Mouse (Mus musculus): ENCODE measurements at regions not wholly inside any gene's neighbourhood (a gene's known extent, or its start where the extent isn't known, plus 50 kb on each side); places are given as distances from the start of the nearest gene placed in this dataset.

DNA sequence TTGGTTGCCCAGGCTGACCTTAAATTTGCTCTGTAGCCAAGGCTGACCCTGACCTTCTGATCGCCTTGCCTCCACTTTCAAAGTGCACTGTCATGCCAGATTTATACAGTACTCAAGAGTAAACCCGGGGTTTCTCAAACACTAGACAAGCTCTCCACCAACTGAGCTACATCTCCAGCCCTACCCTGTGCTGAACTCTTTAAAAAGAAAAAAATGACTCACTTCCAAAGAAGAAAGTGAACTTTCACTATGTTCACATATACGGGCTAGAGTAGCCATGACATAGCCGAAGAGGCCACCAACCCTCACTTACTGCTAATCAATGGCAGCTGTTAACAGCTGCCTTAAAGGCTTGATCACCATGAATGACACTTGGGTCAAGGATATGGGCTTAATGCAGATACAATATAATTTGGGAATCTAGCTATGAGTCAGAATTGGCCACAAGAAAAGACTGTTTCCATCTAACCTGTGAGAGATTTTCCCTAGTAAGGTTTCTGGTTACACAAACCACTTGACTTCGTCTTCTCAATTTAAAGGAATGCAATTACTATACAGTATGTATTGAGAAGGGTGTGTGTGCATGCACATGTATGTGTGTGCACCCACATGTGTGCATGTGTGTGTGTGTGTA is 157.4 kb upstream of the Tgfbr2 start:
- no peak for DNase-seq (ENCODE audit: low spot score)

DNA sequence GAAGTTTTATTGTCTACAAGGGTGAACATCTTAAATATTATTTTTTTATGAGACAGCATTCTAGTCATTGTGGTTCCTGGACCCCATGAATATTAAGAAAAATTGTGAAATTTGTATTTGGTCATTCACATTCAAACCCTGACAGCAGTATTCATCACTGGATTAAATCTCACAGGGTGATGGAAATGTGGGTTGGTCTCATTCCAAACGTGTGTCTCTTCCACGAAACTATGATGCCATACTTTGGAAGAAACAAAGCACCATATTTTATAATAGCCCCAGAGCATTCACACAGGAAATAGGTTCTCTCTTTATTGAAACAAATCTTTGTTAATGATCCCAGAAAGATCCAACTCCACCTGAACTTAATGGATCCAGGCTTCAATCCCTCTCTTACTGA is 156.2 kb upstream of the Tgfbr2 start:
- DNase-seq (ENCODE audit: low spot score), result no peak

DNA sequence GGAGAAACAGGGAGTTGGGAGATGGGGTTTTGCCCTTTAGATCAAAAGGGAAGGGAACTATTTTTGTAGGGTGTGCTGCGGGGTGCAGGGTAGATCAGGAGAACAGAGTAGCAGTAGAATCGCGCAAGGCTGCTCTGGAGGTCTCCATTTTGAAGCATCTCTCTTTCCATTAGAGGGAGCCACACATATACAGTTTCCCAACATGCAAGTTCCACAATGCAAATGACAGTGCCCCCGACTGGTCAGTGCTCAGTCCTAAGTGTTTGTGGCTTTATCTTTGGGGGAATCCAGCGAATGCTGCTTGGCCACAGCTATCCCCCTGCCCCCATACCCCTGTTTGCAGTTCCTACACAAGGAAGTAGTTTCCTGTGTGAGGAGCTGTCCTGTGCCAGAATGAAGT is 155.6 kb upstream of the Tgfbr2 start:
- no peak for DNase-seq (ENCODE audit: low spot score)

DNA sequence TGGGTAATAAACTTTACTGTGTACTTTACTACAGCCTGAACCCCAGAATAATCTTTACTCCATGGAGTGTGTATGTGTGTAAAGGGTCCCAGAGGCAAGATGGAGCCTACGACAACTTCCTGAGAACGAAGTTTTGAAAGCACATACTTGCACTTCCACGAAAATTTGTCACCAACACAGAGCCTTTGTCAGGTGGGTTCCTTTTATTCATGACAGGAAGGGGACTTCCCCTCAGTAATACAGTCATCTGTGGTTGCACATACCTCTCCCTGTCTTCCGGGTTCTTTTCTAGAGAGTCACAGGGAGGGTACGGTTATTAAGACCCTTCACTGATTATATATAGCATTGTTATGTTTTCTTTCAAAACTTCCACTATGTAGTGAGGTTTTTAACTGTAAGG is 154.0 kb upstream of the Tgfbr2 start:
- DNase-seq (ENCODE audit: low spot score), result no peak

DNA sequence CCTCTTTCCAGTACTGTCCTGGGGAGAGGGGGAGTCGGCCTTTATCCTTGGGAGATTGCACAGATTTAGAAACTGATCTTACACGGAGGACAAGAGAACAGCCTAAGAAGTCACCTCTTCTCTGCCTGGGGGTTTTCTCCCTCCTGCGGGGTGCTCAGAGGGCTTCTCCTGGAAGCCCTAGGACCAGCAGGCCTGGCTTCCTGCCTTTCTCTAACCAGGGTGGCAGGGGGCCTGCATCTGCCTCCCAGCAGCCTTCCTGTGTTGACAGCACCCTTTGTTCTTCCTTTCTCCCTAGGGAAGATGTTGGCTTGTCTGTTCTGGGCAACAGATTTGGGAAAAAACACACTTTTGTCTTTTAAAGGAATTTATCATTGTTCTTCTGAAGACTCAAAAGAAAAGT is 153.0 kb upstream of the Tgfbr2 start:
- DNase-seq (ENCODE audit: low spot score), result no peak

DNA sequence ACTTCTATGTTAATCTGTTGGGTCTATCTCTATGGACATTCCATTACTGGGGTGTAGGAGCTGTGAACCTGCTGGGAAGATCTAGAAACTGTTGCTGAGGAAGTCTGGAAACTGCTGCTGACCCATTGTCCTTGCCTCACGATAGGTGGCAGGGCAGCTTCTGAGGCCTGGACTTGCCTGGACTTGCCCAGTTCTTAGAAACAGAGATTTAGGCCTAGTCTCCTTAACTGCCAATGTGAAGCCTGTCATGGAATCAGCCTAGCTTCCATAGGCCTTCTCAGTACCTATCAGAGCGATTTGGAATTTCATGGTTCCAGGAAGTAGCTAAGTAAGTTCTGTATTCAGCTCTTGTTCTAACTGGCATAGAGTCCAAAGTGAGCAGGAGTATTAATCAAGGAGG is 151.9 kb upstream of the Tgfbr2 start:
- DNase-seq (ENCODE audit: low spot score), result no peak

DNA sequence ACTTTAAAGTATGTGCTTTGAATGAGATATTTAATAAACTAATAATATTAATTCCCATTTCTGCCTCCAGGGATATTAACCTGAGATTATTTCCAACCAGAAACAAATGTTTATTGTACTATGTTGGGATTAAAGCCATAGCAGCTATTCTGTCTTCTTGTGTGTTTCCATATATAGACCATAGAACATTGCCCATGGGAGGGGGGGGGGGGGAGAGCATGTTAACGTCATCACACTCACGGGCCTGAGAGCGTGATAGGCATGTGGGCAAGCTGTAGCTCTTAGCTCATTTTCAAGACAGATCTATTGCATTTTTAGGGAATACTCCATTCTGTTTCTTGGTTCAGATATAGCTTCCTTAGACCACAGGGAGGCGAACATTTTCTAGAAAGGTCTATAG is 149.8 kb upstream of the Tgfbr2 start:
- DNase-seq (ENCODE audit: low spot score), result no peak

DNA sequence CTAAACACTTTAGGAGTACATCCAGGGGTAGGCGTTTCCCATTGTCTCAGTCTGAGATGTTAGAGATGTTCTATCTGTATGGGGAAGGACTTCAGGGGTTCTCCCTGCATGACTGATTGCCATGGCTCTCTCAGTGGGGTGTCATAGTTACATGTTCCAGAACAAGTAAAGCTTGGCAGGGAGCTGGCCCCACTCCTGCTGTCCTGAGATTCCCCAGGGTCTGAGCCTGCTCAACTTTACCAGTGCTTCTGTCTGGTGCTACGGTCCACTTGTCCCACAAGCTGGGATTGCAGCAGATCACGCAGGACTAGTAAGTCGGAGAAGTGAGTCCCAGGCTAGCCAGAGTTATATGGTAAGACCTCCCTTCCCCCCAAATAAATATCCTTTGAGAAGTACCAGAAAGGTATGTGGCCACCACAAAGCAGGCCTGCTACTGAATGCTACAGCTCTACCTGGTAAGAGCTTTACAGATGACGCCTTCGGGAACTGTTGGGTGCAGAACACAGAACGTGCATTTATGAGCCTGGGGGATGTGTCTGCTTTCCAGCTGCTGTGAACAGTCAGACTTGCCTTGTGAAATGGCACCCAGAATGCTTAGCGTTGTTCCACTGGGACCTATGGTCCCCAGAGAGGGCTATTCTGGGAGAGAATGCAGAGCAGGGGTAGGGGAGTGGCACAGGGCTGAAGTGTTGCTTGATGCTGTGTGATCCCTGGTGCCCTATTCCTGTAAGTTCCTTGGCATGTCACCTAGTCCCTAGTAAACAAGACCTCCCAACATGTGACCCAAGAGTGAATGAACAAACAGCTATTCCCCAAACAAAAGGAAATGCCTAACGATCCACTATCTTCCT is 148.9 kb upstream of the Tgfbr2 start:
- no peak for DNase-seq (ENCODE audit: low spot score)

DNA sequence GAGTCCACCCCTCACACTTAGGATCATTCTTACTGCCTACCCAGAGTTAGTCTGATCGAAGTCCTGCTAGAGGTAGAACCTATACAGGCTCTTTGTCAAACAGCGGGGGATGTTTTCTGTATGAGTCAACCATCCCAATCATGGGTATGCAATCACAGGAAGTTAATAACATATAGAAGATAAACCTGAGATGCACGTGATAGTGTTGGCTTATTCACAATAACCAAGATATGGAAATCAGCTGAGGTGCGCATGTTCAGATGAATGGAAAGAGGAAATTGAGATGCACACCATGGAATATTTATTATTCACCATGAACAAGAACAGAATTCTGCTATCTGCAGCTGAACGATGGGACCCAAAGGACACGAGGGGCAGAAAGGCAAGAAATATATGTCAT is 146.7 kb upstream of the Tgfbr2 start:
- no peak for DNase-seq (ENCODE audit: low spot score)

DNA sequence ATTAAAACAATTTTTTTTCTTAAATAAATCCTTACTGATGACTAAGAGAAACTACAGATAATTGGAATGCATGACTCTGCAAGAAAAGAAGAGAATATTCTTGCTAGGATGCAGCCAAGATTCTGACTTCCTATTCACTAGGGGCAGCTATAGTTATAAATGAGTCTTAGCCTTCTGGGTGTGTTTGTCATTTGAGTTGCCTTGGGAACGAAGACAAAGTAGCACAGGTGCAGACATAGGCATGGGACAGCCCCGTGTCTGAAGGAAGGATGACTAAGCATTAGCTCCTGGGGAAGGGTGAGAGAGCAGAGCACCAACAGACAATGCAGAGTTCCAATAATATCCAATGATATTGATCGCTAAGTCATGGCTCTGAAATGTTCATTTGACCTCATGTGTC is 144.3 kb upstream of the Tgfbr2 start:
- no peak for DNase-seq (ENCODE audit: low spot score)

DNA sequence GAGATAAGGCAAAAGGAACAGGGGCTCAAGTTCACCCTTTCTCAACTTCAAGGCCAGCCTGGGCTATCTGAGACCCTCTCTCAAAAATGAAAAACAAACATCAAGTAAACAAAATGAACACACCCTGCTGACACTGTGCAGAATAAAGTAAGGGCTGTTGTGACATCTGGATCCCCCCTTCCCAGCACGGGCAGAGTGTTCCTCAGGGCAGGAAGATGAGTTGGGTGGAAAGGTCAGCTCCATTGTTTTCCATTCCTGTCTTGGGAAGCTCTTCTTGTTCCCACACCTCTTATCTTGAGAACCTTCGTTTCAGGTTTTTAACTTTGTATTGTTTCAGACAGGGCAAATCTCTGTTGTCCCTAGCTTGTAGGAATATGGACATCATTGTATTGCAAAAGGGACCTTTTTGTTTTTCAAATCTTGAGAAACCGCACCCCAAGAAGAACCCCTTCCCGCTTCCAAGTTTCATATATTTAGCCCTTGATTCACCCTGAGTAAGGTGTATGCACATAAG is 141.5 kb upstream of the Tgfbr2 start:
- no peak for DNase-seq (ENCODE audit: low spot score)

DNA sequence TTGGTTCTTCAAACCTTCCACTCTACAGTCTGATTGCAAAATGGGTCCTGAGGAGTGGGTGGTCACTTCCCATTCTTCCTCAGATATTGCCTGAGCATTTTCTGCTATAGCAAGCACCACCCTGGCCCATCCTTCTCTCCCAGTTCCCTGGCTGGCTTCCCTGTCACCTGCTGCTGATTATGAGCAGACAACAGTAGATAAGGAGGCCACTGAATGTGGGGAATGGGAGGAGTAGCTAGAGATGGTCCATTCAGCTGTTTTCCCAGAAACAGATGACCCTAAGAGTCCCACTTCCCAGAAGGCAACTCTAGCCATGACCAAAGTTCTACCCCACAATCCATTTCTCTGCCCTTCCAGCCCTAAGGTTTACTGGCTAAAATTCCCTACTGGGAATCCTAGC is 139.6 kb upstream of the Tgfbr2 start:
- DNase-seq (ENCODE audit: low spot score), result no peak

DNA sequence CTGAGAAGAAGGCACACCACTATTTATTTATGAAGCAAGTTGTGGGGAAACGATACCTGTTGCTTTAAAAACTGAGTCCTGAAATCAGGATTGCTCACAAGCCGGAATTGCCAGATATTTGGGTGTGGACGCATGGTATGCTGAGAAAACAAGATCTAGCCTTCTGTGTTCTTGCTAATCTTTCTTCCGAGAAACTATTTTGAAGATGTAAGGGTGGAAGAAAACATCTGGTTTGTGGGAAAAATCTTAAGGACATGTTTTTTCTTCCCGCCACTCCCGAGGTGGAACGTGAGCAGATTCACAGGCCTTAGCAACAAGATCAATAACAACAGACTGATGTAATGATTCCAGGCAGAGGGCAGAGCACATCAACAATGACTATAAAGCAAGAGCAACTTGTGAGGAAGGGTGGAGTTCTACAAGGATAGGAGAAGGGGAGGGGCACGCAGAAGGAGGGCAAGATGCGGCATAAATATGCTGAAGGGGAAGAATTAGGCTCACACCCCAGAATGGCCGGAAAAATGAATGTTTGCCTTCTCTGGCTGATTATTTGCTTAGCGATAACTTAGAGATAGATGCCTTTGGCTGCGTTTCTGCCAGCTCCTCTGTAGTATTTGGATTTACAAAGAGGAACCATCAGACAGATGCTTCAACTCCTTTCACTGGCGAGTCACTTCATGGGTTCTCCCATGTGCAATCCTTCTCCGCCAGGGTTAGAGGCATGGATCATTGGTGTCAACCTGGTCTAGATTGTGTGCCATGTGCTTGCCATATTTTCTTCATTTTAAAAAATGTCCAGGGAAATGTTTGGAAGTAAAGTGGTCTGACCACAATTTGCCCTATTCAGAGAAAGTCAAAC is 139.0 kb upstream of the Tgfbr2 start:
- DNase-seq (ENCODE audit: low spot score), result no peak

DNA sequence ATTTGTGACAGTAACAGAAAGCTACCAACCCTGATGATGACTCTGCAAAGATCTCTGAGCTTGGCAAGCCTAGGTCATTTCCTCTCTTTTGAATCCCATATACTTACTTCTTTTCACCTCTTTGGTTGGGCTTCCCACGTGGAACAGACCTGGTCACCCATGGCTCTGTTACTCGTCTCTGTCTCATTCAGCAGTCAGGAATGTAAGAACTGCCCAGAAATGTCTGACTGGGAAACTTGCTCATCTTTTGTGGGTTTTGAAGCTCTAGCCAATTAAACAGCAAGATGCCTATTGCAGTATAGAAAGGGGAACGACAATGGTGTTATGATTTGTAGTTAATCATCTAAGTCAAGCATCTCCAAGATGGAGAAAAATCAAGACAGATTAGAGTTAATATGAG is 136.2 kb upstream of the Tgfbr2 start:
- DNase-seq (ENCODE audit: low spot score), result no peak

DNA sequence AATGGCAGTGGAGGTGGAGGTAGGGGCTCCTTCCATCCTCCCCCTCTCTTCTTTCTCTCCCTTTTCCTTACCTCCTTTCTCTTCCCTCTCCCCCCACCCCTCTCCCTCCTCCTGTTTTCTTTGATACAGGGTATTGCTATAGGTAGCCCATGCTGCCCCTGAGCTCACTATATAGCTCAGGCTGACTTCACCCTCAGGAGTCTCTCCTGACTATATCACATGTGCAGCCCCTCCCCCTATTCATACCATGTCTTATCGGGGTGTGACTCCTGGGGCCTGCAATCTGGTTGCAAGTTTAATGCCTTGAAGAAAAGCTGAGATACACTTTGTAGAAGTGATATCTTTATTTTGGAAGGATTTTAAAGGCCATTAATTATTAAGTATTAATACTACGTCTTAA is 126.4 kb upstream of the Tgfbr2 start:
- no peak for DNase-seq (ENCODE audit: low spot score)

DNA sequence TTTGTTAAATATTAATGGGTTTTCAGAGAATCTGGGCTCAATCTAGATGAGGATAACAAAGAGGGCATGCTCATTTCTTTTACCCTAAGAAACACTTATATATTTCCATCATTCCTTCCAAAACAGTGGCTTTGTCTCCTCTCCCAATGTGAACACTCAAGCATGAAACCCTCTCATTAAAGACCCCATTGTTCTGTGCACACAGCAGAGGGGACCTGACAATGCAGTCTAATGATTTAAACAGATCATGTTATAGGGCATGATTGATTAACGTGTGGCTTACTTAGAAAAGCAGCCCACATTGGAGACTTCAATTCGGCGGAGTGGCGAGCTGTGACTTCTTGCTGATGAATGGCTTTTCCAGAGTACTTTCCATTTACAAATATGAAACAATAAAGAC is 123.6 kb upstream of the Tgfbr2 start:
- no peak for DNase-seq (ENCODE audit: low spot score)

DNA sequence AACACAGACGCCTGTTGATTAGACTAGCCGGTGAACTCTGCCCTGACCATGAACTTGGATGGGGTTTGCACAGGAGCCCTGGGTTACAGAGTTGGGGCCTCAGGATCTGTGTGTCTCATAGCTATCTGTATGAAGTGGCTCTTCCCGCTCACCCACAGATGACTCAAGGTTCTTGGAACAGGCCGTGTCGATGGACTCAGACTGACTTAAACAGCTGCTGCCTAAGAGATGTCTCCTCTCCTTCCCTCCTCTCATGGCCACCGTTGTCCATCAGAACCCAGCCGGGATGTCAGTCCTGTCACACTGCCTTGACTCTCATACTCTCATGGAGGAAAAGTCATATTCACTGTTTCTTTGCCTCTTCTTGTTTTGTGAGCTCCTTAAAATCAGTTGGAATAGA is 121.2 kb upstream of the Tgfbr2 start:
- no peak for DNase-seq (ENCODE audit: low spot score)

DNA sequence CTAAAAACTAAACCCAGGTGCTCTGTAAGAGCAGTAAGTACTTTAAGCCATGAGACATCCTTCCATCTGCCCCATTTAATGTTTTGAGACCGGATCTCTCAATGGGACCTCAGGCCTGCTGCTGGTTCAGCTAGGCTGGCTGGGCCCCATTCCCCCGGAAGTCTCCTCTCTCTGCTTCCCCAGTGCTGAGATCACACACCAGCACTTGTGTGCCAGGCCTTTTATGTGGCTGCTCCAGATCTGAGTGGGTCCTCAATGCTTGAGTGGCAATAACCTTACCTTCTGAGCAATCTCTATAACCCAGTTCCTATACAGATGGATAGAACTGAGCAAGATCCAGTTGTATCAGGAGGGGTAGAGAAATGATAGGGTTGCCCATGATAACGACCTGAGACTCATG is 118.9 kb upstream of the Tgfbr2 start:
- DNase-seq (ENCODE audit: low spot score), result no peak

DNA sequence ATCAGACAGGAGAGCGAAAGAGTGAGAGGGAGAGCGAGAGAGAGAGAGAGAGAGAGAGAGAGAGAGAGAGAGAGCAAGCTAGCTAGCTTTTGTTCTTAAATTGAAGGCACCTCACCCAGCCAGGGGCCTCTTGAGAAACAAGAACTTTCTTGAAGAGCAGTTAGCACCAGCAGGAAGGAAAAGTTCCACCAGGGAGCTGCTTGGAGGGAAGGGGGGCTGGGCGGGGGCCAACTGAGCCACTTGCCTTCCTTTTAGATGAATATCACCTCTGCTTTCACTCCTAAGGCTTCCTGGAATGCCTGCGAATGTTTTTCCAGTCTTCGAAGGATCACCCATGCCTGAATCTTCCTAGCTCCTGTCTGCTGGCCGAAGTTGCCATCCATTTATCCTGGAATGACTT is 118.0 kb upstream of the Tgfbr2 start:
- DNase-seq (ENCODE audit: low spot score), result no peak

DNA sequence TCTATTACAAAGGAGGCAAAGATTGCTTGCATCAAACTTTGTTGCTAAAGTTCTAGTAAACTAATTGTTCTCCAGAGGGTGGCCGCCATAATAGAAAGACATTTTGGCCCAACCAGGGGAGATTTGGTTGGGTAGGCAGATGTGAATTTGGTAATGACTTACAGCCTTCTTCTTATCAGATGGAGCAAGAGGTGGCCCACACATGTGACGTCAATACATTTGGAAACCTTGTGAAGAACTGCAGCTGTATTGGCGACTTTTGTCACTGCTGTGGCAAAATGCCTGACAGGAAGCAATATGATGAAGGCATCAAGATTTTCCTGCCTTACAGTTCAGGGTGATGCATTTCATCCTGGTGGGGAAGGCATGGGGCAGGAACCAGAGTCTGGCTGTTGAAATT is 116.5 kb upstream of the Tgfbr2 start:
- DNase-seq (ENCODE audit: low spot score), result no peak

DNA sequence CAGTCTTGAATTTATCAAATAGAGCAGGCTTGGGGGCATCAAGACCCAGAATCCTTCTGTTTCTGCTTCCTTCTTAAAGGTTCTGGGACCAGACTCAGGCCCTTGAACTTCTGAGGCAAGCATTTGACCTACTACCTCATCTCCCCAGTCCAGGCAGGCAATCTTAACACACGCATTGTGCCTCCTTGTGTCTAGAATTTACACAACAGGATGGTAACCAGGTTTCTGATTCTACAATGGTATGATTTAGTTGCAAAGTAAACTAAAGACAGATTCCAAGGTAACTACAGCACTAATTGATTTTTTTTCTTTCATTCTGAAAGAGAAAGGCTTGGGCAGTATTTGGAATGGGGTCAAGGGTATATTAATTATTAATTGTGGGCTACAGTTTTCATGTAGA is 115.7 kb upstream of the Tgfbr2 start:
- no peak for DNase-seq (ENCODE audit: low spot score)

DNA sequence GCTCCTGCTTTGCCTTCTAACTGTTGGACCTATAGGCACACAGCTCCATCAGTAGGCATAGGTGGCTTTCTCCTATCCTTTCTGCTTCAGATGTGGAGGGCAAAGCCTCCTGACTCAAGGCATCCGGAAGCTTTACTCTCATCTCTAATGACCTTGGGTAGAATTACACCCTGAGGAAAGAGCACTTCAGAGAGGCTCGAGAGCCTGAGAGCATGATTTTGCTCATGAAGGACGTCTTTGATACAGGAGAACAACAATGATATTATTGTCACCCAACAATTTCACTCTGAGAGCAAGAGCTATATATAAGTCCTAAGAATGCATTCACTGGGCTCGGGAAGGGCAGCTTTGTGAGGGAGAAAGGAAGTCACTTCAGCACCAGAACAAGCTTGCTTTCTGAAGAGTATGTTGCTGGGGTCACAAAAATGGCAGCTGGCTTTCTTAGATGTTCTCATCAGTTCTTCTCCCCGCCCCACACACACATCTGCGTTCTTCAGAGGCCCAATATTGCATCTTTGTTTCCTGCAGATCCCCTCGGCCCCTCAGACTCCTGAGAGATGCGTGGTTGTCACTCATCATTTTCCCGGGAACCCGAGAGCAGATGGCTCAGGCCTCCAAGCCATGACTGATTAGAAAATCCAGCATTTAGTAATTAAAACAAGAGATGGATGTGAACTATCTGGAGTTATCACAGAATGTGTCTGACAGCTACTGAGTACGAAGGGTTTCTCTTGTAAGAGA is 110.7 kb upstream of the Tgfbr2 start:
- no peak for DNase-seq (ENCODE audit: low spot score)

Data from yolk sac, embryonic 10.5 days (tissue).